Mouse (Mus musculus) layer of hippocampus, adult 9-10 months (tissue): ENCODE data around the gene Dmrt3.

Experiments
- DNase-seq: peaks from one replicate; pipeline ENCODE4 v3.0.0; 2022; ENCODE audit warnings: low spot score

Gene Dmrt3

DNA sequence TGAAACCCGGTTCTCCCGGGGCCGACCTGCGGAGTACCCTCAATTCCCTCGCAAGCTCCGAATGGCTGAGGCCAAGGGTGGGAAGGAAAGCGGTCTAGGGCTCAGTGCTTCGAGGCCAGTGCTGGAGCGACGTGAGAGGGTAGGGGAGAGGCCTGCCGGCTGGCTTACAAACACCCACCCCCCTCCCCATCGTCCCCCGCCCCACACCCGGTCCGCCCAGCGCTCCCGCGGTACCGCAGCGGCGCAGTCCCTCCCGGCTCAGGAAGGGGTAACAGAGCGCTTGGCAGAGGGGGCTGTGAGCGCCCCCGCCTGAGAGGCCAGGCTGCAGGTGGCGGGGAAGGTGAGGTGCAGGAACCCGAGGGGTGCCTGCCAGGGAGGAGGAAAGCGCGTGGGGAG lies at the start of gene Dmrt3:
Gene Dmrt3, plus strand, starts transcription at position 287 of the 396 bp plus-strand sequence.
- DNase-seq = no peak

GRCm38 (mm10) chr19:25564430-25564829 lies 45.7 kb upstream of the Dmrt3 start:
- DNase-seq = no peak

DNA sequence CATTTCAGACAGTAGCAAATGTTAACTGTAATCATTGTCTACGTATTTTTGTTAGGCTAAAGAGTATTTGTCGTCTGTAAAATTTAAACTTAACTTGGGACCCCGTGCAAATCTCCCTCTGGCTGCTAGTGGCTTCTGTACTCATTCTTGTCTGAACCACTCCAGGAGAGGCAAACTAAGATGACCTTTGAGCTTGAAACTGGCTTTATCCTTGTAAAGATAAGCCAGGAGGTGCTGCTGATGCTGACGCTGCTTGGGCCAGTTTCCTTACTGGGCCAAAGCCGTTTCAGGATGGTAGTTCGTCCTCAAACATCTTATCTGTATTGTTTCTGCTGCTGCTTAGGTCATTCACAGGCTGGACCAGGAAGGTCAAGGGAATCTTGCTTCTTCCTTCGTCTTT lies 40.3 kb upstream of the Dmrt3 start:
- no peak for DNase-seq

GRCm38 (mm10) chr19:25574431-25574830 lies 35.7 kb upstream of the Dmrt3 start:
- no peak for DNase-seq

DNA sequence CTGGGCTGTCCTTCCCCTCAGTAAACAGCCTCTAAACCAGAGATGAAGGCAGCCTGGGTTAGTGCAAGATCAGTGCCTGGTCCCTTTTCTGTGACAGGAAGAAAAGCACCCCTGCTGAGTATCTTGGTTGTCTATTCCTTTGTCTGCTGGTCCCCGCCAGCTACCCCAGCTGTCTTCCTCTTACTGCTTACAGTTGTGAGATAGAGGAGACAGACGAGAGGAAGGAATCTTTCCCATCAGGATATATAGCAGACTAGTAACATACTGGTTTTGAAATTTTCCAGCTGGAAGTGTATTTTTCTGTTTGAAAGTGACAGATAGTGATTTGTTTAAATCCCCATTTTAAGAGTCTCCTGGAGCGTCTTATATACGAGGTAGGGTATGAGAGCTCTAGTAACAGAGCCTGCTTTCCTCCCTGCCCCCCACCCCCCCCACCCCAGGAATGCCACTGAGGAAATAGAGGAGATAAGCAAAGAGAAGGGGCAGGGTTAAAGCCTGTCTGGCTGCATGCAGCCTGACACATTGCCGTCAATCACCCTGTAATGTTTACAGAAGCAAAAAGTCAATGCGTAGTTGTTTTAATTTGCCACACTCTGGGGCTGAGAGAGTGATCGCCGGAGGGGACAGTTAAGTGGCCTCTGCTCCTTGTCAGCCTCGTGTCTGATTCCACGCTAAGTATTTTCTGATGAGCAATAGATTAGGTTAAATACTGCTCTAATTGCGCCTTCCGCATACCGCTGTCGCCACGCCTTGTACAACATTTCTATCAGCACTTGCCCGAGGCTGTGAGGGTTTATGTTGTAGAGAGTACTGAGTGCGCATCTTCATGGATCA lies 34.9 kb upstream of the Dmrt3 start:
- DNase-seq = no peak

DNA sequence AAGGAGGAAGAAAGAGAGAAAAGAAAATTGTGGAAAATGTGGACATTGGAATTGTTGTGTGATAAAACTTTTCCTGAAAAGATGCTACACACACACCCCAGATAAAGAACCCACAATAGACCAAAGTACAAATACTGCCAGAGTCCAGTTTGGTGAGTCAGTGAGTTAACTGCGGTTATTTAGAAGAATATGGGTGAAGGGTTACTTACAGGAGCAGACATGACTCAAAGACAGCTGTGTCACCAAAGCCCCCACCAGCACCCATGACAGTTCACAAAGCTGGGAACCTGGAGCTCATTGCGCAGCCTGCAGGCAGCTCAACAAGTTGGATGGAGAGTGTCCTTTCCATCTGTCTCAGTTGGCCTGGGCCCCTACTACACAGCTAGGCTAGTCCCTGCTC lies 31.7 kb upstream of the Dmrt3 start:
- no peak for DNase-seq

GRCm38 (mm10) chr19:25579440-25579839 lies 30.7 kb upstream of the Dmrt3 start:
- no peak for DNase-seq

DNA sequence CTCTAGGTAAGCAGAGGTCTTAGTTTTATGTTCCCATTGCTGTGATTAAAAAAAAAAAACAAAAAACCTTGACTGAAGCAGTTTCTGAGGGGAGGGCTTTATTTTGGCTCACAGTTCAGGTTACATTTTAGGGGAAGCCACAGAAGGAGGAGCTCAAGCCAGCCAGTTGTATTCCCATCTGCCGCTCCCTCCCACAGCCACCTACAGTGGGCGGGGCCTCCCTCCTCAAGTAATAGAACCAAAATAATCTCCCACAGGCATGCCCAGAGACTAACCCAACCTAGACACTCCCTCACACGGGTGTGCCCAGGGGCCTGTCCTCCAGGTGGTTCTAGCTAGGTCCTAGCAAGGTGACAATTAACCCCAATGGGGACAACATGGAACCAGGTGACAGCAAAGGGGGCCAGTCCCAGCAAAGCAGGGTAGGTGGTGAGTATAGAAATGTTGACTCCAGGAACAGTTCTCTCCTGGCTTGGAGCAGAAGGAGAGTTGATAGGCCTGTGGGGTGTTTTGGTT lies 12.3 kb upstream of the Dmrt3 start:
- DNase-seq = no peak

GRCm38 (mm10) chr19:25598626-25599025 lies 11.5 kb upstream of the Dmrt3 start:
- no peak for DNase-seq

GRCm38 (mm10) chr19:25601966-25602365 lies 8.1 kb upstream of the Dmrt3 start:
- no peak for DNase-seq

DNA sequence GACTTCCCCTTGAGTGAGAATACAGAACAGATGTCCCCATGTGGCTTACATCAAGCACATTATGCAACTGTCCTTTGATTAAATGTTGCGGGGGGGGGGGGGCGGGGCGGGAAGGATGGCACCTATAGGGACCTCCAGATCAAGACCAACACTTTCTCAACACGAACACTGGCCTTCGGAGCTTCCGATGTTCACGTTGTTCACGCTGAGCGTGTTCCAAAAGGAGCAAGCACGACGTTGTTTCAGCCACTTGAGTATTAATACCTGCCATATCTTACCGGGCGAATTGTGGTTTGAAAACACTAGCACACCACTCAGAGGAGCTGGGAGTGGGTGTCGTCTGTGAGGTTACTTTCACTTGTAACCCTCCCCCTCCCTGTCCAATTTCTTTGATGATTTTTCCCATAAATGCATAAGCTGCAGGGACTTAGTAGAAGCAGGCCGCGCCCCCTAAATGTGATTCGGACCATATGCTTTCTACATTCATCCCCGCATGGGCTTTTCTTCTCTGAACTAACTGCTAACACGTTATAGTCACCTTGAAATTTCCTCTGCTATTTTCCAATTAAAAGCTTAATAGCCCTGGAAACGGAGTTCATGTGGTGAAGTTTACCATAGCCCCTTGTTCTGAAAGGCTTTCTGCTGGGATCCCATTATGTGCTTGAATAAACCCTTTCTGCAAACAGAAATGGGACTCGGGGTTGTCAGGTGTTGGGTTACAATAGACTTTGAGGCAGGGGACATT lies 2.5 kb upstream of the Dmrt3 start:
- no peak for DNase-seq

GRCm38 (mm10) chr19:25608206-25608580 lies 1.9 kb upstream of the Dmrt3 start:
- DNase-seq = no peak

GRCm38 (mm10) chr19:25608961-25609850 lies 895 bp upstream of the Dmrt3 start:
- no peak for DNase-seq

DNA sequence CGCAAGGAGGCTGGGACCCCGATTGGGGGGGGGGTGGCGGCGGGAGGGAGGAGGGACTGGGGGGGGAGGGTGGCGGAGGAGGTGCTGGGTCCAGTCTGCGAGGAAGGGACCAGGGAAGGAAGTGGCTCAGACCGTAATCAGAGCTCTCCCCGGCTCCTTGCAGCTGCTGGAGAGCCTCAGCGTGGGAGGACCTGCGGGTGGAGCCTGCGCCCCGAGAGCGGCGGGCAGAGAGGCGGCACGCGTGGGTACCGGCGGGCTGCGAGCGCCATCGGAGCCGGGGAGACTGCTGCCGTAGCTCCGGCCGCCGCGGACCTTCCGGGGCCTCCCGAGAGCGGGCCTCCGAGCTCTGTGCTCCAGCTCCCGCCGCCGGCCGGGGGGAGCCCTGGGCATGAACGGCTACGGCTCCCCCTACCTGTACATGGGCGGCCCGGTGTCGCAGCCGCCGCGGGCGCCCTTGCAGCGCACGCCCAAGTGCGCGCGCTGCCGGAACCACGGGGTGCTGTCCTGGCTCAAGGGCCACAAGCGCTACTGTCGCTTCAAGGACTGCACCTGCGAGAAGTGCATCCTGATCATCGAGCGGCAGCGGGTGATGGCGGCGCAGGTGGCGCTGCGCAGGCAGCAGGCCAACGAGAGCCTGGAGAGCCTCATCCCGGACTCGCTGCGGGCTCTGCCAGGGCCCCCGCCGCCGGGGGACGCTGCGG lies 460 bp downstream of the Dmrt3 start:
- no peak for DNase-seq

DNA sequence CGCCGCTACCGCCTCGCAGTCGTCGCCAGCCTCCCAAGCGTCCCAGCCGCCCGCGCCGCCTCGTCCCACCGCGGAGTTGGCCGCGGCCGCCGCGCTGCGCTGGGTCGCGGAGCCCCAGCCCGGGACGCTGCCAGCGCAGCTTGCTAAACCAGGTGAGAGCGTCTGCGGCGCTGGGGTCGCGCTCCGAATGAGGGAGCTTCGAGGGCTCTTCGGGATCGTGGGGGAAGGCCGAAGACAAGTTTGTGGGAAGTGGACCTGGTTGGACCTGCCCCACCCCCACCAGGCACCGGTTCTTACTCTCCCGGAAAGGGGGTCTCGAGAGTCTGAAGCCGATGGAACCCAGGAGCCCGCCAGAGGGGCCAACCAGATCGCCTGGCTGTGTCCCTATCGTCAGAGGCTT lies 1.0 kb downstream of the Dmrt3 start:
- no peak for DNase-seq

DNA sequence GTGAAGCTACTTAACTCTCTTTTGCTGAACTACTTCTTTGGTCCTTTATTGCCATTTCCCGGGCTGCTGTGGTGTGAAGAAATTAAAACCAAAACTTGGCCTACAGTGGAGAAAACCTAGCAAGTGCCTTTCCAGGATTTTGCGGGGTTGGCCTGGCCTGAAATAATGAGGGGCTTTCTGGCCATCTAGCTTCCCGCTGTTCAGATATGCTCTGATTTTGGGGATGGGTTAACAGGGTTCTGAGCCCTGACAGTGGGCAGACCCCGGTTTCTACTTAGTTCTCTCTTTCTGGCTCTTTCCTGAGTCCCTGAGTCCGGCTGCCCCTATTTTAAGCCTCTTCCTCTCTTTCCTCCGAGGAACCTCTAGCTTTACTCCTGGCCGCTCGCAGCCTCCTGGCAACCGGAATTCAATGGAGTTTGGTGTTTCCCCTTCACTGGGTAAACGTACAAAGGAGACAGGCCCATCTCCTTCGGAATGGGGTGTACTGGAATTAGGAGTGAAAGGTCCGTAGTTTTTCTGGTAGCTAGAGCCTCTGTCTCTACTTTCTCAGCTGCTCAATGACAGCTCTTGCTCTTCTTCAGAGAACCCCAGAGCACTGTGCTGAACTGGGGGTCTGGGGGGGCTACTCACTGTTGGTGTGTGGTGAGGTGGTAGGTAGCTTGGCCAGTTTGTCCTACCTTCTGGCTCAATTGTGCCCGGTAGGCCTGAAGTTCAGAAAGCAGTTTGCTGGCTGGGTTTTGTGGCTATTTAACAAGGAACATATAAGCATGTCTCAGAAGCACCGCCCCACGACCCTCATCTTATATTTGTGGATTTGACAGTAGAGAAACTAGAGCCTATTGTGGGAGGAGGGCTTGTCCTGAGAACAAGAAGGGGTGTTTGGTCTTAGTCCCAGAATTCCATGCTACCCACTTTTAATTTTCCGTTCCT lies 2.0 kb downstream of the Dmrt3 start:
- DNase-seq = no peak

GRCm38 (mm10) chr19:25612806-25613295 lies 2.8 kb downstream of the Dmrt3 start:
- no peak for DNase-seq

- no peak for DNase-seq
Observed at GRCm38 (mm10) chr19:25613476-25614300, 3.6 kb downstream of the Dmrt3 start.

GRCm38 (mm10) chr19:25615889-25616288 lies 5.8 kb downstream of the Dmrt3 start:
- no peak for DNase-seq
